Mouse (Mus musculus): ENCODE measurements around the gene Klkb1.
"Not testable (repeated sequence)": the region's sequence is repeated elsewhere in the genome, so short reads cannot be mapped to it uniquely, and the experiment has no call there.

Gene Klkb1

DNA sequence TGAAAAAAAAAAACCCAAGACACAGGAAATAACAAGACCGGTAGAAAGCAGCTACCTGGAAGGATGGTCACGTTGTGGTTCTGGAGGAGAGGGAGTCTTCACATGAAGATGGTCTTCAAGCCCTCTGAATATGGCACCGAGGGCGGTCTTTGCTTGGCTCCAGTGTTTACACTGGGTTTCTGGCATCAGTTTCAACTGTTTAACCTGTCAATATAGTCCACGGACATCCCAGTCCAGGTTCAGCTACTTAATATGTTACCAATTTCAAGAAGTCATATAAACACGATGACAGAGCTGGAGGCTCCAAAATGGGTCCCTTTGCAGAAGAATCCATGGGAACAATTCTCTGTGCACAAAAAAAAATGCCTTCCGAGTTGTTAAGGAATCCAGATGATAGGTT lies at the start of gene Klkb1:
Gene Klkb1, minus strand, starts transcription at position 173 of the 400 bp plus-strand sequence.
- in situ Hi-C loops (cut with MseI, MboI) = no loop called here

DNA sequence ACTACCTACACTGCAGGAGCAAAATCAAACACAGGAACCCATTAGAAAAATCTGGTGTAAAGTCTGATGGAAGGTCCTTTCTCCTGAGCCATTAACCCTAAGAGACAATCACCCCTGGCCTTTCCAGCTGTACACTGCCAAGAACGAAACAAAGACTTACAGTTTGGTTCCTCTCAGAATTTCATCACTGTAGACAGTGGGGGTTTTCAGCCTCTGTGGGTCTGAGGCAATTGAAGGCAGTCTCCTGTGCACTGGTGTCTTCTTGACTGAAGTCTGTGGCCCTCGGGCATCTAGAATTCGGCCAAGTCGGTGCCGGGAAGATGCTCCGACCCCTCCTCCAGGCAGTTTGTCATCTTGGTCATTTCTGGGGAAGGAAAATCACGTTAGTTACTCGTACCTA lies 49.6 kb upstream of the Klkb1 start:
- in situ Hi-C loops (cut with MseI, MboI) = no loop called here

DNA sequence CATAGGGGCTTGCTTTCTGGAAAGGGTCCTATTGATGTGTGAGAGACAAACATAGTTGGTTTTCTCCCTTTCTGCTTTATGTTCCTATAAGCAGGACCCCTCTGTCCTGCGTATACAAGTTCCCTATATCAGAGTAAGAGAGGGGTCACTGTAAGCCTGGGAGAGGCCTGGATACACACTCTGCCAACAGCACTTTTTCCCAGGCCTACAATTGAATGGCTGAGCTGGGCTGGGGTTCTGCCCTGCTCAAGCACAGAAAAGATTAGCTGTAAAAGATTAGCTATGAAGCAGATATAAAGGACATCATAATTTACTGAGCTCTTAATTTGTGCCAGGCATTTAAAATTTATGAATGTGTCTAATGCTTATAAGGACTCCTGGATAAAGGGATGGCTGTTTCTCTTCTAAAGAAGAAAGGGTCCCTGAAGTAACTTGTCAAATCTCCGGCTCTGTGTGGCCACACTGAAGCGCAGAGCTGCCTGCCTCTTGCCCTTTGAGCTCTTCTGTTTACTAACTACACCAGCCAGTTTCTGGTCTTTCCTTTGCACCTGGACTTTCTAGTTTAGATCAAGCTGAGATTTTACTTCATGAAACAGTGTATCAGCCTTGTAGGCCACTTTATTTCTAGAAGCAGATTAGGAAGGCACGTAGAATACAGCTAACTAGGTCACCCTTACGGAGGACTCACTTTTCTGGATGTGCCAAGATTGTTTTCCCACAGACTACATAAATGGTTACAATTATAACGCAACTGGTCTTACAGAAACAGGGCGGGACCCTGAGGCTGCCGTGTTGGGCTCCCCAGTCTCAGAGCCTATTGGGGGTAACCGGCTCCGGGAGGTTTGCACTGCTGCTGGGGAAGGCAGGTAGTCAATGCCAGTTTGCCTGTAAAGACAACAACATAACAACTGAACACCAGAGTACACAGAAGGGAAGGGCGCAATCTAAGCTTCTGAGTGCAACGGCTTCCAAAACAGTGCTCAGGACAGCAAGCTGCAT lies 47.3 kb upstream of the Klkb1 start:
- in situ Hi-C loops (cut with MseI, MboI) = no loop called here

DNA sequence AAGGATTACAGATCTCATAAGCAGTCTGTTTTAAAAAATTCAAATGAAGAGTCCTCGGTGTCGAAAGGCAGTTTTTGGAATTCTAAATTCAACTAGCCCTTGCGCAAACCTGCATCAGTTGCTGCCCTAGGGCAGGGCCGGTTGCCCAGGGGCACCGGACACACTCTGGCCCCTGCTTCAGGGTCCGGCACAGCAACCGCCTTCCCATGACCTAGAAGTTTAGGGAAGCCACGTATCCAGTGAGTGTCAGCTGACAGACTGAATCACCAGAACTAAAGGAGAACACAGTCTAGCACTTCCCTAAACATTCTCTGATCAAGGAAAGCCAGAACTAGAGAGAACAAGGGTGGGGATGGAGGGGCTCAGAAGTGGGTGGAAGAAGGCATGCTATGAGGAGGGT lies 38.8 kb upstream of the Klkb1 start:
- in situ Hi-C loops (cut with MseI, MboI) = no loop called here

DNA sequence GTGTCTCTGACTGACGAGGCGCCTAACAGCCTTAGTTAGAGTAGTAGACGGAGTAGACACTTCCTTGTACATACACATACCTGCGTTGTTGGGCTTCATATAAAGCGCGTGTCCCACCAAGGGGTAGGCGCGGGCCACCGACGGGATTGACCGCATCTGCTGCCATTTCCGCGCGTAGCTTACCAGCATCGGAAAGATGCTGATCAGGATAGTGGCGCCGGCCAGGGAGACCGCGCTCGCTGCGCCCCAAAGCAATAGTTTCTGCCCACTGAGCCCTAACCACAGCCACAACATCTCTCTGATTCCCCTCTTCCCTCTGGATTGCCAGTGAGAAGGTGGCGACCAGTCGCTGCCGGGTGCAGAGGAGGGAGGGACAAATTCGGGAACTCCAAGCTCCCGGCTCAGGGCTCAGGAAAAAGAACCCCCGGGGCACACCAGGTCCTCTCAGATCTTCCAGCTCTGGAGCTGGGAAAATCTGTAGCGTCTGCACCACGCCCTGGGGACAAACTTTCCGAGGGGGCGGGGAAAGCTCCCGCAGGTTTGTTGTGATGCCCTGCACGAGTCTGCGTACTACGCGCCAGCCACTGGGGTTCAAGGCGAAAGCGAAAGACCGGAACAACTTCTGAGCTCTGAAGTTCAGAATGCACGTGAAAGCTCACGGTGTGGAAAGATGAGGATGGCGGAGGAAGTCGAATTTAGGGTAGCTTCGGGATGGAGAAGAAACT lies 38.2 kb upstream of the Klkb1 start, which contains the start of gene Cyp4v3:
Gene Cyp4v3, minus strand, starts transcription at position 532 of the 725 bp plus-strand sequence.
- in situ Hi-C loops (cut with MseI, MboI) = no loop called here

DNA sequence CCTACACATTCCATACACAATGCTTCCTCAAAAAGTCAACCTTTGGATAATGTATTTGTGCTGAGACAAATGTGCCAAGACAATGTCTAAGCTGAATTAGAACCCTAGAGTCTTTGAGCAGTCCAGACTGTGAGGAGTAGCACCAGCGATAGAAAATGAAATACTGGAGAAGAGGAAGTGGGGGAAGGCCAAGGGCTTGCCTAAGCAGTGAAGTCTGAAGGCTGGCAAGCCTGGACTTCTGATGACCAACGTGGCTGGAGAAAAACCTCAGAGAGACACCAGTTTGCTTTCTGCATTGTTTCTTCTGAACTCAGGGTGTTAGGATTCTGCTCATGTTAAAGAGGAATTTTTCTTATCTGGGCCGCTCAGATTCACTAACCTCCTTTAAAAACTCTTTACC lies 36.2 kb upstream of the Klkb1 start:
- in situ Hi-C loops (cut with MseI, MboI) = no loop called here

DNA sequence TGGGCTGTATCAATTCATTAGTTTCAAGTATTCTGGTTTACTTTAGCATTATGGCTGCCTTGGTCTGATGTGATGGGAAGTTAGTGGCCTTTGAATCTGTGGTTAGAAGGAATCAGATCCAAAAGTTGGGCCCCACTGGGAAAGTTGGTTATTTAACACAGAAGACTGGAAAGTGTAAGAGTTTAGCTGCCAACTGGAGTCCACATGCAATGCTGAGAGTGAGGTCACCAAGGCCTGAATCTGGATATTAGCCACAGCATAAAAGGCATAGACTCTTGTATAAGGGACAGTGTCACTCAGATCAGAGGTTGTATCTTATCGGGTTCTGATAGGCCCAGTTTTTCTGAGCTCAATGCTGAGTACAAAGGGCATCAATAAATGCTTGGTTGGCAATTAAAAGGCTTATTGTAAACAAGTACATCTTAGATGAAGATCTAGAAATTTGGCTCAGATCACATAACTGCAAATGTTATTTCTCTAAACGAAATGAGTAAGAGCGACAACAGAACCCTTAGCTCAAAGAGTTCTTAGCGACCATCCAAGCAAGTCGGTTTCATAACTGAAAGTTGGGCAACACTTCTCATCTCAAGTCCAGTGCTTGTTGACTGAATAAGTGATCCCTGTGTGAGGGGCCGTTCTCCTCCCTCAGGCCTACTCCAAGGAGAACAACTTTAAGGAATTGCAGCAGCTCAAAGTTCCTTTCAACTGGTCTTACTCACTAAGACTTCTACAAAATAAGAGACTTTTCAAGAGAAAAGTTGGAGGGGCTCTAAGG lies 34.7 kb upstream of the Klkb1 start:
- in situ Hi-C loops (cut with MseI, MboI) = no loop called here

DNA sequence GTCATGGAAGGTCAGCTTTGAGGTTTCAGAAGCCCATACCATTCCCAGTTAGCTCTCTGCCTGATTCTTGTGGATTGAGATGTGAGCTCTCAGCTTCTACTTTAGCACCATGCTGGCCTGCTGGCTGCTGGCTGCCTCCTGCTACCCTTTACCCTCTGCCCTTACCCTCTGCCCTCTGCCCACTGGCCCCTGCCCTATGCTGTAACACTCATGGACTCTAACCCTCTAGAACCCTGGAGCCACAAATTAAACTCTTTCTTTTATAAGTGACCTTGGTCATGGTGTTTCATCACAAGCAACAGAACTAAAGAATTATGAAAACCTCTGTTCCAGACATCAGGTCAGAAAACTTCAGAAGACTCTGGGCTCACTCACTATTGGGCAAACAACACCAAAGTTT lies 32.4 kb upstream of the Klkb1 start:
- in situ Hi-C loops (cut with MseI, MboI) = not testable (repeated sequence)

DNA sequence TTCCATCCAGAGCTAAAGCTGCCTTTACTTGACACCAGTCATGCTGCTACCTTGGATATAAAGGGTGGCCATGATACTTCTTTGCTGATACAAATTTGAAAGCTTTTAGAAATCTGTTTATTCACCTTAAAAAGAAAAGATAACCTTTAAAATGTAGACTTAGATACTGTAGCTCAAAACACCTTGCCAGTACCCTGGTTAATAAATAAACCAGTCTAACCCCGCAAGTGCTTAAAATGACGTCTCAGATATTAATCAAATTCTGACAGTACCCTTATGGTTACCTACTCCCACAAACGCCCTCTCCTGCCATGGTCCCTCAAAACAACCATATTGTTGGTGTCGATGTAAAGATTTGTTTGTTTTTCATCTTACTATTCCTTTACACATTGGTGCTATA lies 29.5 kb upstream of the Klkb1 start:
- in situ Hi-C loops (cut with MseI, MboI) = no loop called here

DNA sequence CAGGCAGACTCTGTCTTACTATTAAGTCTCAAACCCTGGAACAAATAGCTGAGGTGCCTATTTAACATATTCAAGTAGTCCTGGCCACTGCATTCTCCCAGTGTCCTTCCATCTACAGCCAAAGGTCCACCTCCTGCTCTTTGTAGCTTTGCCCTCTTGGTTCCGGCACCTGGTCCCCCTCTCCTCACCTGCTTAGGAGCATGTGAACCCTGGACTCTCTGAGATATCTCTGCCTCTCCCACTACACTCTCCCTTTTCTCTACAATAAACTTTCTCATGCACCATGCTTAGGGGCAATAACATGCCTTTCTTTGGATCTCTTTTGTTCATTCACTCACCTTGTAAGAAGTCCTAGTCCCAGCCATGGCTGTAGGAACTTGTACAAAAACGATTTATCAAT lies 26.7 kb upstream of the Klkb1 start:
- in situ Hi-C loops (cut with MseI, MboI) = no loop called here

DNA sequence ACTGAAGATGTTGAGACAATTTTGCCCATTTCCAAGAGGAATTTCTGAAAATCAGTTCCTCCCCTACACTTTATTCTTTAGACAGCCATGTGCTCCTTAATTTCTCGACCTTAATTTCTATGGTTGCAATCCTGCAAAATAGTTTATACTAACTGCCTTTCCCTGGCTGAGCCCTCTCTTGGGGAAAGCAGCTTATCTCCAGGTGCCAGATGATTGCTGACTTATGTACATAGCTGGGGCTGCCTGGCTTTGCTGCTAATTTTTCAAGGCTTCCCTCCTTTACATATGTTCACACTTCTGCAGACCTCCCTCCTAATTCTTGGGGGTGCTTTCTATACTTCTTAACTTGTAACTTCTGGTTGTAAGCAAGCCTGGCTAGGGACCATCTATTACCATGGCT lies 26.3 kb upstream of the Klkb1 start:
- in situ Hi-C loops (cut with MseI, MboI) = no loop called here

DNA sequence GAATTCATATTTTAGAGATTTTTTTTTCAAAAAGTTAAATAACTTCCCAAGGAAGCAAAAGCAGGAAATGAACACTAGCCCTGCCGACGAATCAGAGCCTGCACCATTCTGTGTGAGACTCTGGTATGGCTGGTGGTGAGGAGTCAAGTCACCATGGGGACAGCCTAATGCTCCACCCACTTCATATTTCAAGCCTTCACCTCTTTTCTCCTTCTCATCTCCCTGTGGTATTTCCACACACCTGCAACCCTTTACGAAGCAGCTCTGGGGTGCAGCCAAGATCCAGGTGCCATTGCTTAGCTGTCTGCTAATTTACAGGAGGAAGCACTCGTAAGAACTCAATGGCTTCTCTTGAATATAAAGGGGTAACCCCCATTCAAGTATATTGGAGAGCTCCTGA lies 16.3 kb upstream of the Klkb1 start:
- in situ Hi-C loops (cut with MseI, MboI) = no loop called here

DNA sequence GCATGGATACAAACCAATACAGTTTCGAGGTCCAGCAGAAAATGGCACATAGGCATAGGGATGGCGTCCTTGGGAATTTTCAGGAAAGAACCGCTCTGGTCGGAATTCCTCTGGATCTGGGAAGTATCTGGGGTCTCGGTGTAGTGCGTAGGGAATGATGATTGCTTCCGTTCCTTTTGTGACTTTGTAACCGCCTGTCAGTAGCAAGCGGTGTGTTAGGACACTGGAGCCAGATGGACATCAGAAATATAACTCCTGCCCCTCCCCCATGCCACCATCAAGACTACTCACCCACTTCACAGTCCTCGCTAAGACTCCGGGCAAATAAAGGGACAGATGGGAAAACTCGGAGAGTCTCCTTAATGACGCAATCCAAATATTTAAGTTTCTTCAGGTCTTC lies 13.7 kb upstream of the Klkb1 start, which contains the start of gene Gm45753:
Gene Gm45753, minus strand, starts transcription at position 101 of the 400 bp plus-strand sequence.
- in situ Hi-C loops (cut with MseI, MboI) = no loop called here

DNA sequence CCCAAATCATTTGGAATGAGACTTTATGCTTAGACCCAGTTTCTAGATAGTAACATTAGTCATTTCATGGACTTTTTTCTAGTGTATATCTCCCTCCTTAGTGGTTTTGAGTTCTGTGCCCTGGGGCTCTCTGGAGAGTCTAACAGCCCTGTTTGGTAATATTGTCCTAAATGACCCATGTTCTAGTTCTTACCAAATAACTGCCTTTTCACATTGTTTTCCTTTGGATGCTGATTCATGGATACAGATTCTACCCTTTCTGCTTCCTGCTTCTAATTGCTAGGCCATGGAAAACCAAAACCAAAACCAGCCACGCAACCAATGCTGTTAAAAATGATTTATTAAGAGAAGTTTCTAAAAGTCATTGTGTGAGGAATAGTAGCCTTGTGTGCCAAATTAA lies 10.8 kb upstream of the Klkb1 start:
- in situ Hi-C loops (cut with MseI, MboI) = no loop called here

DNA sequence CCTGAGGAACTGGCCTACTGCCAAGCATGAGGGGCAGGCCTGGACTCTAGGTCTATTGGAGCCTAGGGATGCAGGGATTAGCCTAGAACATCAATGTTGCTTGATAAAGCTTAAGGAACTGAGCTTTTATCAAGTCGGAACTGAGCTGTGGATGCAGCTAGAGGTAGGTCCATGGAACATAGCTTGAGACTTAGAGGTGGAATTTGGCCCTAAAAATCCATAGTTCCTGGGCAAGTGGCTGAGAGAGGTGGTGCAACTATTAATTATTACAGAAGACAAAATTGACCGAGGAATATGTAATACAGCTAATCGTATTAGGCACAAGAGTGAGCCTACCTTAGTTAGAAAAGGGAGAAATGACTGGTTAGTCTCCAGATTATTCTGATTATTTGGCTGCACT lies 9.7 kb upstream of the Klkb1 start:
- in situ Hi-C loops (cut with MseI, MboI) = no loop called here

DNA sequence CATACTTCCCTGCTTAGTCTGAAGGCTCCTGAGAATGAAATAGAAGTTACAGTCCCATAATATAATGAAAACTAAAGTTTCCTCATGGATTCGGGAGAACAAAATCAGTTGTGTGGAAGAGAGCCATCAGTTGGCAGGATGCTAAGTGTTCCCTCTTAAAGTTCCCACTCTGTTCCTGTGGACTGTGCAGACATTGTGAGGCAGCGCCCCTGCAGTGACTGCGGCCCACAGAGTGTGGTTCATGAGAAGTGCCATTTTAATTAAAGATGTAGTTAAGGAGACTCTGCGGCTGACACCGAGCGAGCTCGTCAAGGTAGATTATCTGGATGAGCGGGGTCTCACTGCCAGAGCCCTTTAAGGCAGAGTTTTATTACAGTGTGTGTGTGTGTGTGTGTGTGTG lies 7.7 kb upstream of the Klkb1 start:
- in situ Hi-C loops (cut with MseI, MboI) = no loop called here

DNA sequence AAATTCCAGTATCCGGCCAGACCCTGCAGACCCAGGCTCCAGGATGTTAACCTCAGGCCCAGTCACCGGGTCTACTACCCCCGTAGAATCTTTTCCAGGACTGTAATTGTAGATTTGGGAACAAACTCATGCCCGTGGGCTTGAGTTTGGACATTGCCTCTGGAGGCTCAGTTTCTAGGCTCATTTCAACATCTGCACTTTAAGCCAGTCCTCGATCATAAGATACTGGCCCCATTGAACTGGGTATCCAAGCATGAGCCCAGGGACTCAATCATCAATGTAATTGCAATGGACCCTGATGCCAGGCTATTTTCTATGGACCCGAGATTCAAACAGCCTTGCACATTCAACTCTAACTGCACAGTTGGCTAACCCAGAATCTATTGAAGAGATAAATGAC lies 617 bp upstream of the Klkb1 start:
- in situ Hi-C loops (cut with MseI, MboI) = no loop called here

DNA sequence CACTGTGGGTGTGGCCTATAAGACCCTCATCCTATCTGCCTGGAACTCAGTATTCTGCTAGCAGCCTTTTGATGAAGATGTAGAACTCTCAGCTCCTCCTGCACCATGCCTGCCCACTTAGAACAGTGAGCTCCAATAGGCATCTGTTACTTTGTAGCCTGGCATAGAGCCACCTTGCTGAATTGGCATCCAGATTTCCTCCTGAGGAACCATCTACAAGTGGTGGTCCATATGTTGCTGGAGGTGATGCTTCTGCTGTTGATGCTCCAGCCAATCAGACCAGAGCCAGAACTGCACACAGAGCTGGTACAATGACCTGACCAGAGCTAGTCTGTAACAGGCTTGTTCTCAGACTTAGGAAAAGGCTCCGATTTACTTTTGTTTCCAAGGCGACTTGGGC lies 2.9 kb downstream of the Klkb1 start:
- in situ Hi-C loops (cut with MseI, MboI) = no loop called here

DNA sequence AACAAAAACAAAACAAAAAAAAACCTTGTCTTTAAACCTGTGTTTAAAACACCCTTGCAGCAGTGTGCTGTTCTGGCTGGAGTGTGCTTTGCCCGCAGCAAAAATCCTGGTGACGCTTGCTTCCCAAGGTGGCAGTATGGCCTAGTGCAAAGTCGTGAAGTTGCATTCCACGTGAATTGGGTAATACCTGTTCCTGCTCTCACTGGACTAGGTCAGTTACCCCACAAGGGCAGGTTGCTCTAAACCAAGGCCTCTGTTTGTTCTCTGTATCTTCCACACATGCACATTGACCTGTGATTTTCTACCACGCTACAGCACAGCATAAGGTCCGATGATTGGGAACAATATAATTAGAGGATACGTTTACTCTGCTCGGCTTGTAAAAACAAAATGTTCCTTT lies 13.0 kb downstream of the Klkb1 start:
- in situ Hi-C loops (cut with MseI, MboI) = no loop called here

DNA sequence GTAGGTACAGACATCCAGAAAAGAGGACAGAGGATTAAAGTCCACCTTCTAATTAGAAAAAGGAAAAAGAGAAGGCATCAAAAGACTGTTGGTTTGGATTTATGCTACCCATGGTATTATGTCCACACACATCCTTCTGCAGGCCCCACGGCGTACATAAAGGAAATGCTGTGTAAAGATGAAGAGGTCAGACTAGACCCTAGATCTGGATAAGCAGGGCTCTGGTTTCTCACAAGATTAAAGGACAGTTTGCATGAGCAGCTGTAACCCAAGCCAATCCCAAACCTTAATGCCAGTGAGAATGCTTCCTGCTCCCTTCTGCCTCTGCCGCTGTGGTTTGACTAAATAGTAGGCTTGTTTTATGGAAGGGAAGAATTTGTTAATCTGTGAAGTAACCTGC lies 17.2 kb downstream of the Klkb1 start:
- in situ Hi-C loops (cut with MseI, MboI) = no loop called here

DNA sequence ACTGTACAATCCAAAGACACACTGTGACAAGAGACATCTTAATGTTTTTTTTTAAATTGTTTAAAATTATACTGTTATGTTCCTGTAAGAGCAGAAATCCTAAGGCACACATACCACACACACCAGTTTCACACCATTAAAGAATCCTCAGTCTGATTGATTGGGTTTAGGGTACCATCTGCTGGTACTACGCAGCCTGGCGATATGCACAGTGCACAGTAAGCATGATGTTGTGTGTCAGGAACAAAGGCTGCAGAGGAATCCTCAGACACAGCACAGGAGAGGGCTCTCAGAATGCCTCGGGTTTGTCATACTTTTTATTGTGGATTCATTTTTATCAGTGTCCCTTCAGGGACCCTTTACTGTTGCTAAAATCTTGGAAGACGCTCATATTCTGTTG lies 20.3 kb downstream of the Klkb1 start:
- in situ Hi-C loops (cut with MseI, MboI) = no loop called here

DNA sequence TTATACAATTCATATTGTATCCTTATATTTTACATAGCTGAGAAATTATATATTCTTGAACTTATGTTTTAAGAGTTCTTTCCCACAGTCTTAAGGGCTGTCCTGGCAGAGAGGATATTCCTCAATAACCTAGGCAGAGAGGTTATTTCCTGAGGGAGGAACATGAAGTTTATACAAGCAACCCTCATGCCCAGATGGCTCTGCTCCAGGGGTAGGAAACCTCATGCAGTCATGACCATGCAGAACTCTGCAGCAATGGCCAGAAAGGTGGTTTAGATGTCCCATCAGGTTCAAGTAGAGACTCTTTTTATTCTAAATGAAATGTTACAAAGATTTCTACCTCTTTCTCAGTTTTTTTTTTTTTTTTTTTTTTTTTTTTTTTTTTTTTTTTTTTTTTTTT lies 25.6 kb downstream of the Klkb1 start:
- in situ Hi-C loops (cut with MseI, MboI) = no loop called here
